Mouse (Mus musculus): ENCODE results near the gene Sco1. TPM values are rescaled to one million over a fixed set of nuclear protein-coding genes. Genes with fewer than 3 reads are reported as not detected.

Sco1 gene
- total and polyA plus RNA-seq, 3 experiments = 14.1 to 32.9 TPM; not detected in 1

GRCm38 (mm10) chr11:67040483-67040882, 12.0 kb upstream of the Sco1 start:
- Histone ChIP-seq H3K9me3 (replicated peaks; ENCODE audit: insufficient read depth, low read length) (no peaks in the 10 kb centered on the region), H3K27ac (ENCODE audit: control insufficient read depth, low read depth, low read length) (no peak overlapping the region), H3K79me2 (ENCODE audit: control insufficient read depth, insufficient read depth, low read length, poor library complexity) (no peaks in the 10 kb centered on the region), H3K36me3 (ENCODE audit: control insufficient read depth in 1 of 2, insufficient read depth in 2 of 2, low read length in 2 of 2) (peaks cover 0 to 6% of the 10 kb centered on the region in 2 experiments; a peak in 2 of 4 replicates), H3K4me1 (ENCODE audit: control insufficient read depth in 1 of 2, insufficient read depth in 2 of 2, low read length in 2 of 2) (no peaks in the 10 kb centered on the region), H3K9ac (ENCODE audit: control insufficient read depth, low read depth, low read length, poor library complexity, severe bottlenecking) (no peak overlapping the region), H3K4me3 (ENCODE audit: control insufficient read depth in 1 of 2, insufficient read depth in 1 of 2, low read depth in 2 of 2, low read length in 2 of 2) (no peak overlapping the region), H3K27me3 (ENCODE audit: control insufficient read depth in 1 of 2, insufficient read depth in 2 of 2, low read length in 2 of 2) (no peaks in the 10 kb centered on the region)
- TF ChIP-seq SMC3 (IDR thresholded peaks at IDR 0.05; ENCODE audit: low read depth, low read length) (no peak), POLR2A (IDR thresholded peaks at IDR 0.05; ENCODE audit: control insufficient read depth in 1 of 2, insufficient read depth in 1 of 2, low read depth in 1 of 2, low read length in 2 of 2, poor library complexity in 1 of 2) (no peak), TAL1 (IDR thresholded peaks at IDR 0.05; ENCODE audit: low read length) (no peak), ETS1 (IDR thresholded peaks at IDR 0.05; ENCODE audit: low read depth, low read length) (no peak), TCF12 (IDR thresholded peaks at IDR 0.05; ENCODE audit: low read depth, low read length) (no peak), MEF2A (IDR thresholded peaks at IDR 0.05; ENCODE audit: extremely low read depth, insufficient replicate concordance, low read depth, low read length, poor library complexity, severe bottlenecking) (no peak), CTCF (IDR thresholded peaks at IDR 0.05 in 2 of 3, conservative IDR thresholded peaks at IDR 0.05 in 1 of 3; ENCODE audit: control insufficient read depth in 1 of 3, insufficient read depth in 1 of 3, low read depth in 2 of 3, low read length in 3 of 3, poor library complexity in 1 of 3, severe bottlenecking in 1 of 3) (no peak), MAX (IDR thresholded peaks at IDR 0.05; ENCODE audit: low read length) (no peak), USF1 (IDR thresholded peaks at IDR 0.05; ENCODE audit: low read depth, low read length) (no peak), E2F4 (IDR thresholded peaks at IDR 0.05; ENCODE audit: borderline replicate concordance, low read depth, low read length) (no peak)
- no peak for DNase-seq (ENCODE audit: low read depth, low spot score)

- no peak overlapping the region for H3K9ac ChIP-seq (ENCODE audit: control insufficient read depth, low read depth, low read length, poor library complexity, severe bottlenecking)
- no peak overlapping the region for H3K27ac ChIP-seq (ENCODE audit: control insufficient read depth, low read depth, low read length)
- H3K4me1 ChIP-seq (ENCODE audit: control insufficient read depth in 1 of 2, insufficient read depth in 2 of 2, low read length in 2 of 2) = no peaks in the 10 kb centered on the region
- no peaks in the 10 kb centered on the region for H3K9me3 ChIP-seq (replicated peaks; ENCODE audit: insufficient read depth, low read length)
- H3K36me3 ChIP-seq (ENCODE audit: control insufficient read depth in 1 of 2, insufficient read depth in 2 of 2, low read length in 2 of 2) = peaks cover 0 to 4% of the 10 kb centered on the region in 2 experiments; a peak in 2 of 4 replicates
- peaks cover 1% of the 10 kb centered on the region; the same call in 1 of the 2 replicates for H3K79me2 ChIP-seq (ENCODE audit: control insufficient read depth, insufficient read depth, low read length, poor library complexity)
- TF ChIP-seq ZC3H11A (IDR thresholded peaks at IDR 0.05; ENCODE audit: low read depth, low read length) (no peak), TAL1 (IDR thresholded peaks at IDR 0.05; ENCODE audit: low read length) (no peak), CHD1 (IDR thresholded peaks at IDR 0.05; ENCODE audit: low read depth, low read length) (no peak), POLR2A (IDR thresholded peaks at IDR 0.05; ENCODE audit: control insufficient read depth in 1 of 2, insufficient read depth in 1 of 2, low read depth in 1 of 2, low read length in 2 of 2, poor library complexity in 1 of 2) (no peak), UBTF (IDR thresholded peaks at IDR 0.05; ENCODE audit: borderline replicate concordance, insufficient read depth, low read depth, low read length) (no peak), SMC3 (IDR thresholded peaks at IDR 0.05; ENCODE audit: low read depth, low read length) (no peak), POLR2AphosphoS2 (IDR thresholded peaks at IDR 0.05; ENCODE audit: low read length) (no peak), ELF1 (IDR thresholded peaks at IDR 0.05; ENCODE audit: low read depth, low read length) (no peak), MYB (IDR thresholded peaks at IDR 0.05; ENCODE audit: low read depth, low read length) (no peak), GABPA (IDR thresholded peaks at IDR 0.05; ENCODE audit: low read depth, low read length) (no peak), ETS1 (IDR thresholded peaks at IDR 0.05; ENCODE audit: low read depth, low read length) (no peak), TBP (IDR thresholded peaks at IDR 0.05; ENCODE audit: low read depth, low read length) (no peak), RAD21 (IDR thresholded peaks at IDR 0.05; ENCODE audit: low read depth, low read length) (no peak), MYC (IDR thresholded peaks at IDR 0.05; ENCODE audit: low read depth, low read length) (no peak), TCF12 (IDR thresholded peaks at IDR 0.05; ENCODE audit: low read depth, low read length) (no peak), JUND (IDR thresholded peaks at IDR 0.05; ENCODE audit: low read depth, low read length) (no peak), E2F4 (IDR thresholded peaks at IDR 0.05; ENCODE audit: borderline replicate concordance, low read depth, low read length) (no peak), GATA1 (IDR thresholded peaks at IDR 0.05; ENCODE audit: low read depth, low read length) (no peak), ZKSCAN1 (IDR thresholded peaks at IDR 0.05; ENCODE audit: low read depth, low read length) (no peak)
- no peaks in the 10 kb centered on the region for H3K27me3 ChIP-seq (ENCODE audit: control insufficient read depth in 1 of 2, insufficient read depth in 2 of 2, low read length in 2 of 2)
- no peak overlapping the region for H3K4me3 ChIP-seq (ENCODE audit: control insufficient read depth in 1 of 2, insufficient read depth in 1 of 2, low read depth in 2 of 2, low read length in 2 of 2)
- DNase-seq (ENCODE audit: low read depth, low spot score) = peak; percentile 30
Measured at GRCm38 (mm10) chr11:67043007-67043406, 9.5 kb upstream of the Sco1 start.

All from MEL (cell line).